Mouse (Mus musculus): ENCODE data around the gene Pcyt2. TPM values are rescaled to one million over a fixed set of nuclear protein-coding genes. Genes with fewer than 3 reads are reported as not detected.

Pcyt2 gene
- polyA plus RNA-seq, 1 experiment = 117 TPM

DNA sequence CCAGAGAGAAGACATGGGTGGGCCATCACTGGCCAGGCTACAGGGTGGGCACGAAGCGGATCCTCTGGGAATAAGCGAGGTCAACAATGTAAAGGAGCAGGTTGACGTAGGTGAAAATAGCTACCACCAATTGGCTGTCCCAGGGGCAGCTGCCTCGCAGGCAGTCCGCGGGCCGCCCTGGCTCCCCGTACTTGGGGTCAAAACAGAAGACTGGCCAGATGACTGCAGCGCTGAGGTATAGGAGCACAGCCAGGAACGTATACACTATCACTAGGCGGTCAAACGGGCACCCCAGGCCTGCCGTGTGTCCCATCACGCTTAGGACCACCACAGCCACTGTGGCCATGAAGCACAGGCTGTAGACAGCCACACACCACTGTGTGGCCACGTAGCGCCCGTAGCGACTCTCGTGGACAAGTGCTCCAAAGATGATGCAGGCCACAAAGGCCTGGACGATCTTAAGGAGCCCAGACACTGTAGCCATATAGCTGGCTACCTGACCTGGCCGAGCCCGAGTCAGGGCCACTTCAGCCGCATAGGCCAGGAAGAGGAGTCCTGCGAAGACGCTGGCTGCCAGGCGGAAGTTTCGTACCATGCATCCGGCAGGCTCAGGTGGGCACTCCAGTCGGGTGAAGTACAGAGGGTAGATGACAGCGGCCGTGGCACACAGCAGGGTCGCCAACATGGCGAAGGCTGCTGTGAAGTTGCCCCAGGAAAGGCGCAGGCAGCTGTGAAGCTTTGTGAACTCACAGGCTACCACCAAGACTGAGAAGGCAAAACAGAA, 29.5 kb upstream of the Pcyt2 start:
- Histone ChIP-seq H3ac (ENCODE audit: control insufficient read depth, insufficient read length) (no peak overlapping the region), H3K79me2 (ENCODE audit: control insufficient read depth, insufficient read depth) (no peaks in the 10 kb centered on the region), H3K36me3 (ENCODE audit: control insufficient read depth, insufficient read depth) (no peaks in the 10 kb centered on the region), H3K4me3 (peak overlapping the region; percentile 7), H3K4me2 (ENCODE audit: low read depth) (peak overlapping the region; percentile 71), H3K27me3 (ENCODE audit: control insufficient read depth, insufficient read depth, insufficient read length) (no peaks in the 10 kb centered on the region)
- TF ChIP-seq POLR2AphosphoS2 (IDR thresholded peaks at IDR 0.05; ENCODE audit: insufficient read length, low read depth) (no peak), TCF3 (IDR thresholded peaks at IDR 0.05; ENCODE audit: insufficient read length, low read depth) (no peak), SRF (IDR thresholded peaks at IDR 0.05; ENCODE audit: control insufficient read depth, insufficient read length, low read depth) (no peak), REST (IDR thresholded peaks at IDR 0.05; ENCODE audit: insufficient read depth, insufficient read length) (no peak), USF1 (IDR thresholded peaks at IDR 0.05; ENCODE audit: low read depth) (no peak), POLR2A (IDR thresholded peaks at IDR 0.05; ENCODE audit: insufficient read length, low read depth) (no peak), MAX (IDR thresholded peaks at IDR 0.05; ENCODE audit: low read depth) (no peak), MYOG (IDR thresholded peaks at IDR 0.05; ENCODE audit: control insufficient read depth in 1 of 3, insufficient read depth in 1 of 3, insufficient read length in 2 of 3, low read depth in 2 of 3) (no peak), E2F4 (IDR thresholded peaks at IDR 0.05; ENCODE audit: insufficient read depth) (no peak), TCF12 (IDR thresholded peaks at IDR 0.05; ENCODE audit: insufficient read depth, poor library complexity, severe bottlenecking) (no peak), MYOD1 (IDR thresholded peaks at IDR 0.05; ENCODE audit: control insufficient read depth in 1 of 3, insufficient read length in 2 of 3, low read depth in 2 of 3) (no peak), CEBPB (IDR thresholded peaks at IDR 0.05; ENCODE audit: insufficient read depth, poor library complexity, severe bottlenecking) (no peak)

DNA sequence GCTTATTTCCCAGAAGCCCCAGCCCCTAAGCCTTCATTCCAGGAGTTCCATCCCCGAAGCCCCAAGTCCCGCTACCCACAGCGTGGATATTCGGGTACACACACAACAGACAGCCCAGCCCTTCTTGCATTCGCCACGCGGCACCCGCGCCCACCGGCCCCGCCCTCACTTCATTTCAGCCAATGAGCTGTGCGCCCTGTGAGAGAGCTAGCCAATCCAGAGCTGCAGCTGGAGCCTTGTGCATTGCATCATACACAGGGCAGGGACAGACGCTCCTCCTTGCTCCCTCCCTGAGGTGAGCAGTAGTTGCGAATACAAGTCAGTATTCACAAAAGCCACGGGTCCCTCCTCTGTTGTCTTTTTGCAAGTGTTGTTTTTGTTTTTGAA, 25.9 kb upstream of the Pcyt2 start, which contains the start of gene Pycr1:
Gene Pycr1 (minus strand): TSS at position 169 of the 387 bp plus-strand sequence.
- peak within 1 kb of the TSS; percentile 19 for H3ac ChIP-seq (ENCODE audit: control insufficient read depth, insufficient read length)
- peak within 1 kb of the TSS; percentile 48 for H3K4me3 ChIP-seq
- peak within 1 kb of the TSS; percentile 97 for H3K4me2 ChIP-seq (ENCODE audit: low read depth)
- TF ChIP-seq MAX (IDR thresholded peaks at IDR 0.05; ENCODE audit: low read depth) (no peak), MYOD1 (IDR thresholded peaks at IDR 0.05; ENCODE audit: control insufficient read depth in 1 of 3, insufficient read length in 2 of 3, low read depth in 2 of 3) (no peak), POLR2AphosphoS2 (IDR thresholded peaks at IDR 0.05; ENCODE audit: insufficient read length, low read depth) (peak; percentile 92), SRF (IDR thresholded peaks at IDR 0.05; ENCODE audit: control insufficient read depth, insufficient read length, low read depth) (no peak), CEBPB (IDR thresholded peaks at IDR 0.05; ENCODE audit: insufficient read depth, poor library complexity, severe bottlenecking) (peak; percentile 96), POLR2A (IDR thresholded peaks at IDR 0.05; ENCODE audit: insufficient read length, low read depth) (peak; percentile 93), TCF12 (IDR thresholded peaks at IDR 0.05; ENCODE audit: insufficient read depth, poor library complexity, severe bottlenecking) (no peak), REST (IDR thresholded peaks at IDR 0.05; ENCODE audit: insufficient read depth, insufficient read length) (no peak), MYOG (IDR thresholded peaks at IDR 0.05; ENCODE audit: control insufficient read depth in 1 of 3, insufficient read depth in 1 of 3, insufficient read length in 2 of 3, low read depth in 2 of 3) (no peak), USF1 (IDR thresholded peaks at IDR 0.05; ENCODE audit: low read depth) (no peak), TCF3 (IDR thresholded peaks at IDR 0.05; ENCODE audit: insufficient read length, low read depth) (no peak), E2F4 (IDR thresholded peaks at IDR 0.05; ENCODE audit: insufficient read depth) (no peak)
- H3K79me2 ChIP-seq (ENCODE audit: control insufficient read depth, insufficient read depth) = no peaks in the 10 kb centered on the region
- H3K27me3 ChIP-seq (ENCODE audit: control insufficient read depth, insufficient read depth, insufficient read length) = no peaks in the 10 kb centered on the region
- H3K36me3 ChIP-seq (ENCODE audit: control insufficient read depth, insufficient read depth) = no peaks in the 10 kb centered on the region

DNA sequence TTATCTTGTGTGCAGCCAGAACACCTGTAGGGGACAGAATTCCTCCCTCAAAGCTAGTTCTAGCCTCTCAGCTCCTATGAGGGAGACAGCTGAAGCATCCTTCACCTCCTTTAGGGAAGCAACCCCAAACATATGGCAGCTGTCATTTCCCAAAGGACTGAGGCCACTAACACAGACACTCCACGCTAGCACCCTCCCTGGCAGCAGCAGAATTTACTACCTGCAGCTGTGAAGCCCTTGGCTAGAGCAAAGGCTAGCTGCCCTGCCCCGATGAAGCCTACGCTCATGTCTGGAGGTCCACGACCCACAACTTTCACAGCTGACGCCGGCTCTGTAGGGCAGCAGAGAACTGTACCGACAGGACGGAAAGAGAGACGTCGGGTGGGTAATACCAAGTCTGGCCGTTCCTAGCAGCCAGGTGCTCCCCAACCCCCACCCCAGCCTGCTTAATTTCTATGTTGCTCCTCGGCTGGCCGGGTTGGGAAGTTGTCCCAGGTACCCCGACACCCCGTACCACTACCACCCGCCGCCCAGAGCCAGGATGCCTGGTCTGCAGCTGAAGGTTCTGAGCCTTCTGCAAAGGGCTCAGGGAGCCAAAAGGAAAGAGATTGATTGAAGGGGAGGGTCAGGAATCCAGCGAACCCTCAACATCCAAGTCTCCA, 25.3 kb upstream of the Pcyt2 start:
- peak overlapping the region; percentile 48 for H3K4me3 ChIP-seq
- no peaks in the 10 kb centered on the region for H3K79me2 ChIP-seq (ENCODE audit: control insufficient read depth, insufficient read depth)
- no peaks in the 10 kb centered on the region for H3K27me3 ChIP-seq (ENCODE audit: control insufficient read depth, insufficient read depth, insufficient read length)
- H3K36me3 ChIP-seq (ENCODE audit: control insufficient read depth, insufficient read depth) = no peaks in the 10 kb centered on the region
- H3ac ChIP-seq (ENCODE audit: control insufficient read depth, insufficient read length) = peak overlapping the region; percentile 19
- peak overlapping the region; percentile 97 for H3K4me2 ChIP-seq (ENCODE audit: low read depth)
- TF ChIP-seq REST (IDR thresholded peaks at IDR 0.05; ENCODE audit: insufficient read depth, insufficient read length) = no peak
- TF ChIP-seq TCF12 (IDR thresholded peaks at IDR 0.05; ENCODE audit: insufficient read depth, poor library complexity, severe bottlenecking) = peak; percentile 33
- peak; percentile 25 to 77 (median 61) for TF ChIP-seq MYOG (IDR thresholded peaks at IDR 0.05; ENCODE audit: control insufficient read depth in 1 of 3, insufficient read depth in 1 of 3, insufficient read length in 2 of 3, low read depth in 2 of 3)
- TF ChIP-seq USF1 (IDR thresholded peaks at IDR 0.05; ENCODE audit: low read depth) = no peak
- TF ChIP-seq E2F4 (IDR thresholded peaks at IDR 0.05; ENCODE audit: insufficient read depth) = no peak
- no peak for TF ChIP-seq MAX (IDR thresholded peaks at IDR 0.05; ENCODE audit: low read depth)
- peak; percentile 54 for TF ChIP-seq POLR2A (IDR thresholded peaks at IDR 0.05; ENCODE audit: insufficient read length, low read depth)
- TF ChIP-seq SRF (IDR thresholded peaks at IDR 0.05; ENCODE audit: control insufficient read depth, insufficient read length, low read depth) = no peak
- no peak for TF ChIP-seq CEBPB (IDR thresholded peaks at IDR 0.05; ENCODE audit: insufficient read depth, poor library complexity, severe bottlenecking)
- peak; percentile 63 for TF ChIP-seq POLR2AphosphoS2 (IDR thresholded peaks at IDR 0.05; ENCODE audit: insufficient read length, low read depth)
- peak; percentile 30 for TF ChIP-seq TCF3 (IDR thresholded peaks at IDR 0.05; ENCODE audit: insufficient read length, low read depth)
- peak in 2 of 3 experiments; percentile 85 to 93 for TF ChIP-seq MYOD1 (IDR thresholded peaks at IDR 0.05; ENCODE audit: control insufficient read depth in 1 of 3, insufficient read length in 2 of 3, low read depth in 2 of 3)

DNA sequence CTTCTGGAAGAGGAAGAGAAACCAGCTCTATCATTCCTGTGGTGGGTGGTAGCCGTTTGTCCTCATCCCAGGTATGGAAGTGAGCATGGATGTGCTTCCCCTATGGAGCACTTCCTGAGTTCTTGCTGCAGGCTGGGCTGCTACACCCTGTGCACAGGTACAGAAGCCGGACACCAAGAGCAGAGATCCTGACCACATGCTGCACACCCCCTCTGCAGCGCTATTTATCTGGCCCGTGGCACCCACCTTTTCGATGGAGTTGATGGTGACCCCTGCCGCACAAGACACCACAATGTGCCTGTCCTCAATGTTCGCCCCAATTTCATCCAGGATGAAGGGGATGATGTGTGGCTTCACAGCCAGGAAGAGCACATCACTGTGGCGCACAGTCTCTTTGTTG, 24.1 kb upstream of the Pcyt2 start:
- H3K4me2 ChIP-seq (ENCODE audit: low read depth) = peak overlapping the region; percentile 97

More for the DNA sequence above, 24.1 kb upstream of the Pcyt2 start:
- Histone ChIP-seq H3K36me3 (ENCODE audit: control insufficient read depth, insufficient read depth) (no peaks in the 10 kb centered on the region), H3K79me2 (ENCODE audit: control insufficient read depth, insufficient read depth) (no peaks in the 10 kb centered on the region), H3ac (ENCODE audit: control insufficient read depth, insufficient read length) (no peak overlapping the region), H3K27me3 (ENCODE audit: control insufficient read depth, insufficient read depth, insufficient read length) (no peaks in the 10 kb centered on the region), H3K4me3 (peak overlapping the region; percentile 48)
- no peak for TF ChIP-seq SRF (IDR thresholded peaks at IDR 0.05; ENCODE audit: control insufficient read depth, insufficient read length, low read depth)
- TF ChIP-seq TCF12 (IDR thresholded peaks at IDR 0.05; ENCODE audit: insufficient read depth, poor library complexity, severe bottlenecking) = no peak
